Mouse (Mus musculus): Measurements from ENCODE around the gene Gm45713. TPM values are rescaled to one million over a fixed set of nuclear protein-coding genes. Genes with fewer than 3 reads are reported as not detected.
A peak's percentile ranks its signal among the peaks of the same experiment; 100 is the strongest.

The Gm45713 gene
- polyA plus RNA-seq (2012; rRNA removed) = 0.06 and 0.41 TPM in 2 replicates

DNA sequence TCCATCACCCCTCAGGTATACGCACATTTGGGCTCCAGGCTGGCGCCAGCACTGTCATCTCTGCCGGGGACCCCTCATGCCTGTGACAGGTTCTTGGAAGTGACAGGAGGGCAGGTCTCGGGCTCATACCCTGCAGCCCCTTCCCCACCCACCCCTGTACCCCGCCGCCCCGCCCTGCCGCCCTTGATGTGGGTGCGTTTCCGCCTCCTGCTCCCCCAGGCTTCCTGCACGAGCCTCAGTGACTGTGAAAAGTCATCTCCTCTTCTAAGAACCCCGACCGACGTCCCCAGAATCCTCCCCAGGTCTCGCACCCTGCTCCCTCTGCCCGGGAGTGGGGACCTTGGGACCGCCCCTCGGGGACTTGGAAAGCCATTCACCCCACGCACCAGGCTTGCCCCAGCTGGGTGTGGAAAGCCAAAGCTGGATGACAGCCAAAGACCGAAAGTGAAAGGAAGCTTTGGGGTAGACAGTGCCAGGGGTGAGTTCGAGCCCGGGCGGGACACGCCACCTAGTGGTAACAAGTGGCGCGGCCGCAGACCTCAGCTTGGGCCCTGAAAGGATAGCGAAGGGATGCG is at the start of gene Gm45713, which contains the start of gene Flt3l:
TSS of gene Gm45713 (minus strand) at position 239 of the 575 bp plus-strand sequence.
TSS of gene Flt3l (minus strand) at position 440 of the 575 bp plus-strand sequence.
- Histone ChIP-seq H3K4me3 (ENCODE audit: control insufficient read depth, low read depth, low read length) (peak within 1 kb of the TSS; percentile 74), H3K36me3 (ENCODE audit: control insufficient read depth, insufficient read depth, low read length) (no peaks in the 10 kb centered on the region), H3K4me1 (ENCODE audit: control insufficient read depth, insufficient read depth, low read length) (peaks cover 11% of the 10 kb centered on the region), H3K27ac (ENCODE audit: control insufficient read depth, insufficient read depth, low read depth, low read length) (no peak within 1 kb of the TSS), H3K27me3 (ENCODE audit: control insufficient read depth, insufficient read depth, low read length) (no peaks in the 10 kb centered on the region)
- TF ChIP-seq POLR2A (IDR thresholded peaks at IDR 0.05; ENCODE audit: control insufficient read depth, low read depth, low read length) = no peak
- peak; percentile 93 for TF ChIP-seq CTCF (IDR thresholded peaks at IDR 0.05; ENCODE audit: control insufficient read depth, insufficient read depth, insufficient replicate concordance, low read depth, low read length)

DNA sequence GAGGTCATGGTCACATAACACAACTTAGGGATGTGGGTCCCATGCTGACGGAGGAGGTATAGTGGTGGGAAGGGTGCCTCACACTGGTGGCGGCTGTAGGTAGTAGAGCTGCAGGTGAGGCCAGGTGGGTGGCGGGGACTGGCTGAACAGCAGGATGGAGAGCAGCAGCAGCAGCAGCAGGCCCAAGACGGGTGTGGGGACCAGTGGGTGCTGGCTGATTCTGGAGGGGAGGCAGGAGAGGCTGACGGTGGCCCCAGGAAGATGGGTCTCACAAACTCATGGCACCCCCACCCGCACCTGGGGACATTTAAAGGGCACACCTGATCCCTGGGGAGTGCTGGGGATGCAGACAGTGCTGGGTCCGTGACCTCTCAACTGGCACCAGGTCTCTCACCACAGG is 47.6 kb upstream of the Gm45713 start:
- Histone ChIP-seq H3K36me3 (ENCODE audit: control insufficient read depth, insufficient read depth, low read length) (no peaks in the 10 kb centered on the region), H3K4me1 (ENCODE audit: control insufficient read depth, insufficient read depth, low read length) (peaks cover 27% of the 10 kb centered on the region), H3K27ac (ENCODE audit: control insufficient read depth, insufficient read depth, low read depth, low read length) (no peak overlapping the region), H3K4me3 (ENCODE audit: control insufficient read depth, low read depth, low read length) (no peak overlapping the region), H3K27me3 (ENCODE audit: control insufficient read depth, insufficient read depth, low read length) (no peaks in the 10 kb centered on the region)
- no peak for TF ChIP-seq POLR2A (IDR thresholded peaks at IDR 0.05; ENCODE audit: control insufficient read depth, low read depth, low read length)
- no peak for TF ChIP-seq CTCF (IDR thresholded peaks at IDR 0.05; ENCODE audit: control insufficient read depth, insufficient read depth, insufficient replicate concordance, low read depth, low read length)

GRCm38 (mm10) chr7:45182606-45183005 is 46.6 kb upstream of the Gm45713 start:
- Histone ChIP-seq H3K4me3 (ENCODE audit: control insufficient read depth, low read depth, low read length) (peak overlapping the region; percentile 69), H3K36me3 (ENCODE audit: control insufficient read depth, insufficient read depth, low read length) (no peaks in the 10 kb centered on the region), H3K27ac (ENCODE audit: control insufficient read depth, insufficient read depth, low read depth, low read length) (peak overlapping the region; percentile 10; the same call in 1 of the 2 replicates), H3K4me1 (ENCODE audit: control insufficient read depth, insufficient read depth, low read length) (peaks cover 27% of the 10 kb centered on the region), H3K27me3 (ENCODE audit: control insufficient read depth, insufficient read depth, low read length) (no peaks in the 10 kb centered on the region; the same call in 1 of the 2 replicates)
- no peak for TF ChIP-seq CTCF (IDR thresholded peaks at IDR 0.05; ENCODE audit: control insufficient read depth, insufficient read depth, insufficient replicate concordance, low read depth, low read length)
- TF ChIP-seq POLR2A (IDR thresholded peaks at IDR 0.05; ENCODE audit: control insufficient read depth, low read depth, low read length) = no peak

DNA sequence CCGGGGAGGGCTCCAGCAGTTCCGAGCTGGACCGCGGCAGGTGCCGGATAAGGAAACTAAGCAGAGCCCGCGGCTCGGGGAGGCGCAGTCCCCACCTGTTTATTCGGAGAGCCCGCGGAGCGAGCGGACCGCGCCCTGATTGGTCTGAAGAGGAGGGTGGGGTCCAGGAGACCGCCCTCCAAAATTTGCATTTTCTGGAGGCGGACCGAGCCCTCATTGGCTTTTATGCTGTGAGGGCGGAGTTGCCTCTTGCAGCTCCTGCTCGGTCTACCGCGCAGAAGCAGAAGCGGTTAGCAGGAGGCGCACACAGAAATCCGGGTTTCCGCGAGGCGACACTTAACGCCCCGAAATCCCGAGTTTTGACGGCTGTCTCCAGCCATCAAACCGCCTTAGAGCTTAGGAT is 46.2 kb upstream of the Gm45713 start:
- no peak overlapping the region for H3K27ac ChIP-seq (ENCODE audit: control insufficient read depth, insufficient read depth, low read depth, low read length)
- H3K4me3 ChIP-seq (ENCODE audit: control insufficient read depth, low read depth, low read length) = peak overlapping the region; percentile 69
- H3K36me3 ChIP-seq (ENCODE audit: control insufficient read depth, insufficient read depth, low read length) = no peaks in the 10 kb centered on the region
- no peaks in the 10 kb centered on the region; the same call in 1 of the 2 replicates for H3K27me3 ChIP-seq (ENCODE audit: control insufficient read depth, insufficient read depth, low read length)
- TF ChIP-seq CTCF (IDR thresholded peaks at IDR 0.05; ENCODE audit: control insufficient read depth, insufficient read depth, insufficient replicate concordance, low read depth, low read length) (no peak), POLR2A (IDR thresholded peaks at IDR 0.05; ENCODE audit: control insufficient read depth, low read depth, low read length) (no peak)
- H3K4me1 ChIP-seq (ENCODE audit: control insufficient read depth, insufficient read depth, low read length) = peaks cover 26% of the 10 kb centered on the region

- TF ChIP-seq CTCF (IDR thresholded peaks at IDR 0.05; ENCODE audit: control insufficient read depth, insufficient read depth, insufficient replicate concordance, low read depth, low read length) (no peak), POLR2A (IDR thresholded peaks at IDR 0.05; ENCODE audit: control insufficient read depth, low read depth, low read length) (no peak)
- Histone ChIP-seq H3K4me1 (ENCODE audit: control insufficient read depth, insufficient read depth, low read length) (peaks cover 25% of the 10 kb centered on the region), H3K27me3 (ENCODE audit: control insufficient read depth, insufficient read depth, low read length) (no peaks in the 10 kb centered on the region; the same call in 1 of the 2 replicates), H3K36me3 (ENCODE audit: control insufficient read depth, insufficient read depth, low read length) (no peaks in the 10 kb centered on the region), H3K27ac (ENCODE audit: control insufficient read depth, insufficient read depth, low read depth, low read length) (no peak overlapping the region), H3K4me3 (ENCODE audit: control insufficient read depth, low read depth, low read length) (peak overlapping the region; percentile 69)
Measured at GRCm38 (mm10) chr7:45181540-45181939, 45.5 kb upstream of the Gm45713 start.

DNA sequence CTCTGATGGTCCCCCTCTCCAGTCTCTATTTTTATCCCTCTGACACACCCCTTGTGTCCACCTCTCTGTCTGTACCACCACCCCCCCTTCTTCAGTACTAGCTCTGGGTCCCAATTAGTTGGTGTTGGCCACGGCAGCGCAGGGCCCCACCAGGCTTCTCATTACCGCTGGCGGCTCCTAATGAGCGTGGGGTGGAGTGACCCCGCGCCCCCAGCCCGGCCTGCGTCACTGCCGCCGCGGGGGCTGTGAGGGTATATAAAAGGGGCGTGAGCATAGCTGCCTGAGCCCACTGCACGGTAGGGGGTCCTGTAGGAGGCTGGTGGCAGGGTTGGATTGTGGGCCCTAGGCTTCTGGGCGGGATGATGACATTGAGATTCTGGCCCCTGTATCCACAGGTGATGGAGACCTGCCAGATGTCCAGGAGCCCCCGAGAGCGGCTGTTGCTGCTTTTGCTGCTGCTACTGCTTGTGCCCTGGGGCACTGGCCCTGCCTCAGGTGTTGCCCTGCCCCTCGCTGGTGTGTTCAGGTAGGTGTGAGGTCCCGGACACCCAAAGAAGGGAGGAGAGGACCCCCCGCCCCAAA is 45.0 kb upstream of the Gm45713 start, which contains the start of gene Pth2:
TSS of gene Pth2 (plus strand) at position 100 of the 582 bp plus-strand sequence.
- Histone ChIP-seq H3K27me3 (ENCODE audit: control insufficient read depth, insufficient read depth, low read length) (no peaks in the 10 kb centered on the region; the same call in 1 of the 2 replicates), H3K36me3 (ENCODE audit: control insufficient read depth, insufficient read depth, low read length) (no peaks in the 10 kb centered on the region), H3K27ac (ENCODE audit: control insufficient read depth, insufficient read depth, low read depth, low read length) (no peak within 1 kb of the TSS), H3K4me3 (ENCODE audit: control insufficient read depth, low read depth, low read length) (peak within 1 kb of the TSS; percentile 69), H3K4me1 (ENCODE audit: control insufficient read depth, insufficient read depth, low read length) (peaks cover 27% of the 10 kb centered on the region)
- TF ChIP-seq CTCF (IDR thresholded peaks at IDR 0.05; ENCODE audit: control insufficient read depth, insufficient read depth, insufficient replicate concordance, low read depth, low read length) (no peak), POLR2A (IDR thresholded peaks at IDR 0.05; ENCODE audit: control insufficient read depth, low read depth, low read length) (no peak)

GRCm38 (mm10) chr7:45179469-45179868 is 43.4 kb upstream of the Gm45713 start, which contains the start of gene Gfy:
Gene Gfy (minus strand): TSS chr7:45179569.
- peaks cover 38% of the 10 kb centered on the region for H3K4me1 ChIP-seq (ENCODE audit: control insufficient read depth, insufficient read depth, low read length)
- H3K36me3 ChIP-seq (ENCODE audit: control insufficient read depth, insufficient read depth, low read length) = no peaks in the 10 kb centered on the region
- H3K27ac ChIP-seq (ENCODE audit: control insufficient read depth, insufficient read depth, low read depth, low read length) = no peak within 1 kb of the TSS
- peak within 1 kb of the TSS; percentile 46 for H3K4me3 ChIP-seq (ENCODE audit: control insufficient read depth, low read depth, low read length)
- TF ChIP-seq CTCF (IDR thresholded peaks at IDR 0.05; ENCODE audit: control insufficient read depth, insufficient read depth, insufficient replicate concordance, low read depth, low read length) = no peak
- TF ChIP-seq POLR2A (IDR thresholded peaks at IDR 0.05; ENCODE audit: control insufficient read depth, low read depth, low read length) = no peak
- no peaks in the 10 kb centered on the region; the same call in 1 of the 2 replicates for H3K27me3 ChIP-seq (ENCODE audit: control insufficient read depth, insufficient read depth, low read length)

All from testis, adult 2 months (tissue).